Mouse (Mus musculus) hindbrain, postnatal 0 days (tissue): Measurements from ENCODE around the gene A930033H14Rik. TPM values are rescaled to one million over a fixed set of nuclear protein-coding genes. Genes with fewer than 3 reads are reported as not detected.

Source experiments
- ATAC-seq: fragments of 200-750 bp; cut with Nextera tagmentation; 2 replicates; pipeline ENCODE4 v1.8.0; 2017; ENCODE audit warnings: mild to moderate bottlenecking, moderate TSS enrichment, moderate library complexity
- DNase-seq: peaks from one replicate; pipeline ENCODE4 v3.0.0-alpha.2; 2015; ENCODE audit warnings: low spot score
- H3K27ac ChIP-seq: fragments of 300-500 bp; sonication (generic); 2 replicates; pipeline ENCODE4 v1.5.1; 2014; ENCODE audit warnings: mild to moderate bottlenecking
- H3K27me3 ChIP-seq: fragments of 300-500 bp; sonication (generic); 2 replicates; pipeline ENCODE4 v1.6.1; 2014; ENCODE audit warnings: low read length, mixed read lengths; ENCODE audit not compliant: insufficient read depth
- H3K36me3 ChIP-seq: fragments of 300-500 bp; sonication (generic); 2 replicates; pipeline ENCODE4 v1.6.1; 2014; ENCODE audit warnings: low read length, mixed read lengths; ENCODE audit not compliant: insufficient read depth
- H3K4me1 ChIP-seq: fragments of 300-500 bp; sonication (generic); 2 replicates; pipeline ENCODE4 v1.6.1; 2014; ENCODE audit warnings: antibody characterized with exemption, low read length, mixed read lengths; ENCODE audit not compliant: insufficient read depth
- H3K4me2 ChIP-seq: fragments of 300-500 bp; sonication (generic); 2 replicates; pipeline ENCODE4 v1.6.1; 2014; ENCODE audit warnings: low read depth, mild to moderate bottlenecking, low read length, moderate library complexity, mixed read lengths
- H3K4me3 ChIP-seq: fragments of 300-500 bp; sonication (generic); 2 replicates; pipeline ENCODE4 v1.5.1; 2014; ENCODE audit warnings: low read length
- H3K9ac ChIP-seq: fragments of 300-500 bp; sonication (generic); replicated peaks from 2 replicates; pipeline ENCODE4 v1.6.1; 2014; ENCODE audit warnings: mild to moderate bottlenecking, low read length, moderate library complexity, mixed read lengths
- H3K9me3 ChIP-seq: fragments of 300-500 bp; sonication (generic); 2 replicates; pipeline ENCODE4 v1.6.1; 2016; ENCODE audit warnings: low read length, mixed read lengths
- CTCF ChIP-seq: IDR thresholded peaks from 2 replicates; pipeline ENCODE4 v1.5.1; 2016; ENCODE audit warnings: antibody characterized with exemption, control low read depth, low read depth
- WGBS: fragments of 180-500 bp; shearing (Covaris S2); extraction: QIAGEN DNeasy Blood & Tissue Kit; methylation state at CpG from one replicate; pipeline ENCODE4 v1.1.7; 2014; 5-methylcytosine and 5-hydroxymethylcytosine counted together
- polyA plus RNA-seq: library from polyadenylated mRNA; unstranded; fragments of >200 nt; fragmentation: Nextera tagmentation; extraction: Ambion mirVana; gene quantifications from 2 replicates; pipeline ENCODE4 v1.2.1, GENCODE M21; 2015
- total RNA-seq: library from RNA; depleted of rRNA; stranded (reverse); fragments of >200 nt; gene quantifications from 2 replicates; pipeline ENCODE4 v1.2.3, GENCODE M21; 2014; rRNA removed

Gene A930033H14Rik
- total and polyA plus RNA-seq, 2 experiments from 2014 or later = 0.47 to 1.4 TPM

GRCm38 (mm10) chr10:69165847-69166246 is 47.1 kb downstream of the A930033H14Rik start:
- 81% methylated on average over 3 of the region's 3 CpGs for WGBS
- TF ChIP-seq CTCF = no peak
- Histone ChIP-seq H3K27me3 (no peaks in the 10 kb centered on the region), H3K4me1 (no peaks in the 10 kb centered on the region), H3K4me3 (no peak overlapping the region), H3K9ac (no peak overlapping the region), H3K27ac (no peak overlapping the region), H3K4me2 (no peak overlapping the region), H3K9me3 (0 out of 2 replicates have a peak, but pooled peaks cover 2% of the 10 kb centered on the region), H3K36me3 (no peaks in the 10 kb centered on the region)
- DNase-seq (no peak), ATAC-seq (no peak)

- TF ChIP-seq CTCF = peak; percentile 67
- Histone ChIP-seq H3K4me1 (no peaks in the 10 kb centered on the region), H3K27me3 (no peaks in the 10 kb centered on the region), H3K27ac (no peak overlapping the region), H3K36me3 (no peaks in the 10 kb centered on the region), H3K9me3 (0 out of 2 replicates have a peak, but pooled peaks cover 2% of the 10 kb centered on the region), H3K9ac (no peak overlapping the region), H3K4me3 (no peak overlapping the region), H3K4me2 (no peak overlapping the region)
- 63% methylated on average over 7 of the region's 7 CpGs for WGBS
- DNase-seq (peak; percentile 61), ATAC-seq (no peak)
Measured at GRCm38 (mm10) chr10:69165125-69165524, 47.8 kb downstream of the A930033H14Rik start.

GRCm38 (mm10) chr10:69163216-69163615 is 49.7 kb downstream of the A930033H14Rik start:
- Histone ChIP-seq H3K4me1 (no peaks in the 10 kb centered on the region), H3K27ac (no peak overlapping the region), H3K27me3 (no peaks in the 10 kb centered on the region), H3K9ac (no peak overlapping the region), H3K4me3 (no peak overlapping the region), H3K9me3 (0 out of 2 replicates have a peak, but pooled peaks cover 2% of the 10 kb centered on the region), H3K4me2 (no peak overlapping the region), H3K36me3 (no peaks in the 10 kb centered on the region)
- ATAC-seq (no peak), DNase-seq (no peak)
- 83% methylated on average over 5 of the region's 5 CpGs for WGBS
- TF ChIP-seq CTCF = no peak

- H3K4me1 ChIP-seq = no peaks in the 10 kb centered on the region
- no peak for ATAC-seq
- WGBS = 81% methylated on average over 5 of the region's 5 CpGs
Measured at GRCm38 (mm10) chr10:69162577-69162976, 50.3 kb downstream of the A930033H14Rik start.

GRCm38 (mm10) chr10:69161503-69161902 is 51.4 kb downstream of the A930033H14Rik start:
- DNase-seq (no peak), ATAC-seq (no peak)
- WGBS = 82% methylated on average over 3 of the region's 3 CpGs
- Histone ChIP-seq H3K27me3 (no peaks in the 10 kb centered on the region), H3K4me1 (no peaks in the 10 kb centered on the region), H3K4me2 (no peak overlapping the region), H3K36me3 (no peaks in the 10 kb centered on the region), H3K9me3 (0 out of 2 replicates have a peak, but pooled peaks cover 2% of the 10 kb centered on the region), H3K4me3 (no peak overlapping the region), H3K27ac (no peak overlapping the region), H3K9ac (no peak overlapping the region)
- TF ChIP-seq CTCF = no peak

More at GRCm38 (mm10) chr10:69162577-69162976, 50.3 kb downstream of the A930033H14Rik start:
- DNase-seq = no peak
- Histone ChIP-seq H3K27me3 (no peaks in the 10 kb centered on the region), H3K36me3 (no peaks in the 10 kb centered on the region), H3K4me2 (no peak overlapping the region), H3K9ac (no peak overlapping the region), H3K4me3 (no peak overlapping the region), H3K27ac (no peak overlapping the region), H3K9me3 (0 out of 2 replicates have a peak, but pooled peaks cover 2% of the 10 kb centered on the region)
- no peak for TF ChIP-seq CTCF

- no peak overlapping the region for H3K27ac ChIP-seq
- H3K27me3 ChIP-seq = no peaks in the 10 kb centered on the region
- no peak for DNase-seq
- H3K36me3 ChIP-seq = no peaks in the 10 kb centered on the region
- no peak for ATAC-seq
- no peak overlapping the region for H3K4me3 ChIP-seq
- H3K9me3 ChIP-seq = 0 out of 2 replicates have a peak, but pooled peaks cover 2% of the 10 kb centered on the region
- no peak overlapping the region for H3K9ac ChIP-seq
- H3K4me2 ChIP-seq = no peak overlapping the region
- TF ChIP-seq CTCF = no peak
- 88% methylated on average over 2 of the region's 2 CpGs for WGBS
- H3K4me1 ChIP-seq = no peaks in the 10 kb centered on the region
Measured at GRCm38 (mm10) chr10:69160877-69161276, 52.0 kb downstream of the A930033H14Rik start.

Other genes starting within 250 kb of the A930033H14Rik start
- 9.1 and 10.9 TPM in 2 replicates for gene Rhobtb1, start 61.7 kb downstream of the A930033H14Rik start, total RNA-seq
- gene Rhobtb1, start 61.7 kb downstream of the A930033H14Rik start, polyA plus RNA-seq = 11.6 and 13.3 TPM in 2 replicates
- 28.1 and 44.3 TPM in 2 replicates for gene Cdk1, start 139.8 kb upstream of the A930033H14Rik start, total RNA-seq
- 59.6 and 74.2 TPM in 2 replicates for gene Cdk1, start 139.8 kb upstream of the A930033H14Rik start, polyA plus RNA-seq
- 200 and 239 TPM in 2 replicates for gene Ank3, start 185.7 kb upstream of the A930033H14Rik start, total RNA-seq
- 58.7 and 60.1 TPM in 2 replicates for gene Ank3, start 185.7 kb upstream of the A930033H14Rik start, polyA plus RNA-seq